Mouse (Mus musculus) embryonic facial prominence, embryonic 15.5 days (tissue): Measurements from ENCODE around the gene Prrc2b. TPM values are rescaled to one million over a fixed set of nuclear protein-coding genes. Genes with fewer than 3 reads are reported as not detected.

Experiments used
- ATAC-seq: fragments of 200-750 bp; cut with Nextera tagmentation; 2 replicates; pipeline ENCODE4 v1.8.0; 2017; ENCODE audit warnings: low read depth, moderate TSS enrichment; ENCODE audit not compliant: insufficient number of reproducible peaks, low FRiP score, low TSS enrichment
- H3K27ac ChIP-seq: fragments of 300-500 bp; sonication (generic); replicated peaks from 2 replicates; pipeline ENCODE4 v1.5.1; 2015; ENCODE audit warnings: mild to moderate bottlenecking, inconsistent platforms
- H3K27me3 ChIP-seq: fragments of 300-500 bp; sonication (generic); 2 replicates; pipeline ENCODE4 v1.6.1; 2015; ENCODE audit warnings: inconsistent platforms
- H3K36me3 ChIP-seq: fragments of 300-500 bp; sonication (generic); 2 replicates; pipeline ENCODE4 v1.6.1; 2015; ENCODE audit warnings: mild to moderate bottlenecking, inconsistent platforms
- H3K4me1 ChIP-seq: fragments of 300-500 bp; sonication (generic); 2 replicates; pipeline ENCODE4 v1.6.1; 2015; ENCODE audit warnings: inconsistent platforms
- H3K4me2 ChIP-seq: fragments of 300-500 bp; sonication (generic); replicated peaks from 2 replicates; pipeline ENCODE4 v1.6.1; 2015; ENCODE audit warnings: mild to moderate bottlenecking, inconsistent platforms
- H3K4me3 ChIP-seq: fragments of 300-500 bp; sonication (generic); replicated peaks from 2 replicates; pipeline ENCODE4 v1.5.1; 2015; ENCODE audit warnings: mild to moderate bottlenecking, inconsistent platforms
- H3K9ac ChIP-seq: fragments of 300-500 bp; sonication (generic); 2 replicates; pipeline ENCODE4 v1.6.1; 2015; ENCODE audit warnings: inconsistent platforms
- H3K9me3 ChIP-seq: fragments of 300-500 bp; sonication (generic); replicated peaks from 2 replicates; pipeline ENCODE4 v1.6.1; 2016; ENCODE audit warnings: inconsistent platforms
- WGBS: fragments of 180-500 bp; shearing (Covaris S2); methylation state at CpG from one replicate; pipeline ENCODE4 v1.1.7; 2015; 5-methylcytosine and 5-hydroxymethylcytosine counted together
- polyA plus RNA-seq: library from polyadenylated mRNA; unstranded; fragments of >200 nt; fragmentation: Nextera tagmentation; extraction: Ambion mirVana; gene quantifications from 2 replicates; pipeline ENCODE4 v1.2.1, GENCODE M21; 2015

Prrc2b gene
- polyA plus RNA-seq, 1 experiment from 2014 or later = 56.2 TPM

DNA sequence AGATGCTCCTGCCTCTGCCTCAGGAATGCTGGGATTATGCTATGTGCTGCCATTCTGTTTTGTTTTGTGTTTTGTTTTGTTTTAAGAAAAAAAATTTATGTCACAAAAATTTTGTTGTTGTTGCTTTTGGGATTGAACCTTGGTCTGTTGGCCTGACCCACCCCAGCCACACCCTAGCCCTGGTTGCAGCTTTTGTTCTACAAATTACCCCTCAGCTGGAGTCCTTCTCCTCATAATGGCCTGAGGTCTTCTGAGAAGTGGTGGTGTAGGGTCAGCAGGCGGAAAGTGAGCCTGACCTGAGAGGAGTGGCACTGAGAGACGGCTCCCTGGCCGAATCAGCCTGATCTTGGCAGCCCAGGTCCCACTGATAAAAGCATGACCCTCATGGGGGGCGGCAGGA lies 11.8 kb downstream of the Prrc2b start:
- Histone ChIP-seq H3K4me3 (no peak overlapping the region), H3K4me2 (no peak overlapping the region), H3K36me3 (peaks cover 12% of the 10 kb centered on the region), H3K9ac (no peak overlapping the region), H3K27ac (no peak overlapping the region), H3K27me3 (no peaks in the 10 kb centered on the region), H3K4me1 (peaks cover 77% of the 10 kb centered on the region), H3K9me3 (no peaks in the 10 kb centered on the region)
- 86% methylated on average over 4 of the region's 4 CpGs for WGBS
- no peak for ATAC-seq

DNA sequence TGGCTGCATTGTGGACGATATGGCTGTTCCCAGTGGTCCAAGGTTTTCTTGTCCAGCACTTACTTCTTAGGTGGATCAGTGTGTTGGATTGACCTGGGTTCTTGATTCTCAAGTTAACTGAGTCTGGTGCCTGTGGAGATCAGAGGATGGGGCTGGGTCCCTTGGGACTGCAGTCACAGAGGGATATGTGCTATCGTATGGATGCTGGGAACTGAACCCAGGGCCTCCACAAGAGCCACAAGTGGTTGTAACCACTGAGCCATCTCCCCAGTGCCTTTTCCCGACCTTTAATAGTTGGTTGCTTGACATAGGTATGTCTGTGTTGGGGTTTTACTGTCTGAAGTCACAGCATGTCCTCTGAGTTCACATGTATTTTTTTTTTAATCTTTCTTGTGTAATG lies 12.2 kb downstream of the Prrc2b start:
- Histone ChIP-seq H3K36me3 (peaks cover 12% of the 10 kb centered on the region), H3K4me3 (no peak overlapping the region), H3K4me1 (peaks cover 78% of the 10 kb centered on the region), H3K27ac (no peak overlapping the region), H3K4me2 (no peak overlapping the region), H3K9me3 (no peaks in the 10 kb centered on the region), H3K27me3 (no peaks in the 10 kb centered on the region), H3K9ac (no peak overlapping the region)
- WGBS = 77% methylated on average over 3 of the region's 3 CpGs
- ATAC-seq = no peak

DNA sequence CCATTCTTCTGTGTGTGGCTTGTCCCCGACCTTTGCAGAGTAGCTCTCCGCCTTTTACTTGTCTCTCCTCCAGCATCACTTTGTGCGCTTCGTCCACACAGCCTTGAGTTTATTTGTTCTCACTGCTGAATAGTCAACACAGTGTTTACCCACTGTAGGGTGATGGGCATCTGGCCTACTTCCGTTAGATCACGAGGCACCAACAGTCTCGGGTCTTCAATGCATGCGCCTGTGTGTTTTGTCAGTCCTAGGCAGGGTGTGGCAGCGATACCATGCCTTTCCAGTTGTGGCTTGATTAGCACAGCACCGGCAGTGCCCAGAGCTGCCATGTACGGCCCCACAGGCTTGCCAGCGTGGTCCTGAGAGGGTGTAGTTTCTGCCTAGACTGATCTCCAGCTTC lies 13.6 kb downstream of the Prrc2b start:
- H3K9me3 ChIP-seq = no peaks in the 10 kb centered on the region
- 60% methylated on average over 12 of the region's 12 CpGs for WGBS
- H3K9ac ChIP-seq = no peak overlapping the region
- no peak for ATAC-seq
- H3K27me3 ChIP-seq = no peaks in the 10 kb centered on the region
- peaks cover 81% of the 10 kb centered on the region for H3K4me1 ChIP-seq
- peak overlapping the region; percentile 36 for H3K27ac ChIP-seq
- H3K36me3 ChIP-seq = peaks cover 11% of the 10 kb centered on the region
- H3K4me2 ChIP-seq = no peak overlapping the region
- H3K4me3 ChIP-seq = no peak overlapping the region

DNA sequence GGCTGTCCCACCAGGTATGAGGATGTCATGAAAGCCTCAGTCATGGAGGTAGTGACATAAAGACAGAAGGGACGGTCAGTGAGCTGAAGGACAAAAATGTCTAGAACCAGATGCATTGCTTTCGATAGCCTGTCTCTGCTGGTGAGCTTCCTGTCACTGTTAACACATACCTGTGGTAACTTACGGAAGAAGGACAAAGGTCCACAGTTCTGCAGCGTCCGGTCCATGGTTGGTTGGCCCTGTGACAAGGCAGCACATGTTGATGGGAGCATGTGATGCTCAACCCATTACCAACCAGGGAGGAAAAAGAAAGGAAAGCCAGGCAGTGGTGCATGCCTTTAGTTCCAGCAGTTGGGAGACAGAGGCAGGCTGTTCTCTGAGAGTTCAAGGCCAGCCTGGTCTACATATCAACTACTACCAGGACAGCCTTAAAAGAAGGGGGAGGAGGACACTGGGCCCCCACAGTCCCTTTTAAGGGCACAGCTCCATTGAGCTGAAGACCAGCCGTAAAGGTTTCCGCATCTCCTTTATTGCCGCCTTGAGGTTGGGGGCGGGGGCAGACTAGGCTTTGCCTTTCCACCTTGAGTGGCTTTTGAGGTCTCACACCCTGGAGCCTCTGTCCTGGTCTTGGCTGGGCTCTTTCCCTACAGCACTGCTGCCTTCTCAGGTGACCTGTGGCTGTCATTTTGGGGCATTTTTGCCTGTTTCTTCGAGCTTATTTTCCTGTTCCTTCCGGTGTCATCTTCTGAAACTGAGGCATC lies 14.3 kb downstream of the Prrc2b start:
- H3K27ac ChIP-seq = peak overlapping the region; percentile 36; the same call in 1 of the 2 replicates

DNA sequence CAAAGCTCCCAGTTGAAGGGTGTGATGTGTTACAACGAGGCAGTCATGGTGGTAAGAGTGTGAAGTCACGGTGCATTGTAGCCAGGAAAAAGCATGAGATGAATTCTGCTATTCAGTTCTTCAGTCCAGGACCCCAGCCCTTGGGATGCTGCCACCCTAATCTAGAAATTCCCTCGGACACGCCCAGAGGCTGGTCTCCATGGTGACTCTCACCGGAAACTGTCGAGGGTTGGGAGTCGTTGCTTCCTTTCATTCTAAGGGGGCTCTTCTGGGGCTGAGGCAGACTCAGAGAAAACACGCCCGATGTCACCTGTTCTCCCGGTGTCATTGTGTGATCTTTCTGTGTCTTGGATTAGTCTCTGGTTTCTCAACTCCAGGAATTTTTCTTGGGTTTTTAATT lies 15.7 kb downstream of the Prrc2b start:
- H3K27me3 ChIP-seq = no peaks in the 10 kb centered on the region
- peak overlapping the region; percentile 47 for H3K4me2 ChIP-seq
- H3K9ac ChIP-seq = no peak overlapping the region
- peak overlapping the region; percentile 90 for H3K27ac ChIP-seq
- H3K9me3 ChIP-seq = no peaks in the 10 kb centered on the region
- no peaks in the 10 kb centered on the region for H3K36me3 ChIP-seq
- no peak overlapping the region for H3K4me3 ChIP-seq
- H3K4me1 ChIP-seq = peaks cover 80% of the 10 kb centered on the region
- no peak for ATAC-seq
- WGBS = 7% methylated on average over 10 of the region's 10 CpGs

More for the DNA sequence above, 14.3 kb downstream of the Prrc2b start:
- Histone ChIP-seq H3K4me1 (peaks cover 81% of the 10 kb centered on the region), H3K4me2 (no peak overlapping the region), H3K36me3 (peaks cover 4% of the 10 kb centered on the region; the same call in 1 of the 2 replicates), H3K27me3 (no peaks in the 10 kb centered on the region), H3K9me3 (no peaks in the 10 kb centered on the region), H3K4me3 (no peak overlapping the region), H3K9ac (no peak overlapping the region)
- WGBS = 81% methylated on average over 11 of the region's 11 CpGs
- ATAC-seq = no peak

DNA sequence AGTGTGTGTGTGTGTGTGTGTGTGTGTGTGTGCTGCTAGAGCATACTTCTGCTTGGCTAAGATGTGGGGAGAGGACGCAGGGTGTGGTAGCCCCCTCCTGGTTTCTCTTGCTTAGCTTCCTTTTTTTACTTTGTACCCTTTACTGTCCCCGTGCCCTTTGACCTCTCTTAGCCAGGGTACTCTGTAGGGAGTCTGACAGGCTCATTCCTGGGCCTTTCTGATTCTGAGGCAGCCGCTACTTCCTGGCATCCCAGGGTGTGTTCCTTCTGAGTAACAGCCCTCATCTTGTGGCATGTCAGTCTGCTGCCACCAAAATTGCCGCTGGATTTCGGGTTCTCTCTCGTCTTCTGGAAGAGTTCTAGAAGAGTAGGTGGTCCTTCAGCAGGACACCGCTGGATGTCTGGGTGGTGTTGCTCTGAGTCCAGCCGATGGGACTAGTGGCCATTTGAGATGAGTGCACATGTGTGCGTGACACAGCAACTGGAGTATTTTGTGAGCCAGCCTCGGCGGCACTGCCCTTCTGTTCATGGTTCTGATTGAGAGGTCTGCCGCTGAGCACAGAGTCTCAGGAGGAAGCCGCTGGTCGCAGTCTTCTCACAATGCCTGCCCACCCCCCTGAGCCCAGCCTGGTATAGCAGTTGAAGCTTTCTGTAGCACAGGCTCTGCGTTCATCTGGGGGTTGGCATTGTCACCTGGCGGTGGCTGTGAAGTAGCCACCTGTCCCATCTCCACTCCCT lies 16.3 kb downstream of the Prrc2b start:
- no peaks in the 10 kb centered on the region for H3K36me3 ChIP-seq
- 0 out of 2 replicates have a peak overlapping the region, but pooled peaks have one; percentile 15 for H3K9ac ChIP-seq
- H3K27me3 ChIP-seq = no peaks in the 10 kb centered on the region
- H3K4me3 ChIP-seq = peak overlapping the region; percentile 13; the same call in 1 of the 2 replicates
- peak overlapping the region; percentile 47 for H3K4me2 ChIP-seq
- peaks cover 77% of the 10 kb centered on the region for H3K4me1 ChIP-seq
- peak overlapping the region; percentile 90 for H3K27ac ChIP-seq
- 11% methylated on average over 16 of the region's 16 CpGs for WGBS
- H3K9me3 ChIP-seq = no peaks in the 10 kb centered on the region
- ATAC-seq = 0 out of 2 replicates have a peak, but pooled peaks have one; percentile 8

DNA sequence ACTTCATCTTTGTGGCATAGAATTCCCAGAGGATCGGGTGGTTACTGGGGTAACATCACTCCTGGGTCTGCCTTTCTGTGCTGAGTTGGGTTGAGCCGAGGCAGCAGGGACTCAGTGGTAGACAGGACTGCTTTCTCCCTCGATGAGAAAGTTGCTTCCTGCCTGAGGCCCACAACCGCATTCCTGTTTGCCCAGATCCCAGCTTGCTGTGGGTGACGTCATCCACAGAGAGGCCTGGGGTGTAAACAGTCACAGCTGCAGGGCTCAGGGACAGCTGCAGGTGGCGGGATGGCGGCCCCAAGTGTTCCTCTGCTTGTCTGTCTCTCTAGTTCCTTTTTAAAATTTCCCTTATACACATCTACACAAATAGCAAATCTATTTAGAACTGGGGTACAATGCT lies 16.9 kb downstream of the Prrc2b start:
- peak overlapping the region; percentile 13; the same call in 1 of the 2 replicates for H3K4me3 ChIP-seq
- peak; percentile 86 for ATAC-seq
- peaks cover 74% of the 10 kb centered on the region for H3K4me1 ChIP-seq
- WGBS = 6% methylated on average over 7 of the region's 7 CpGs
- H3K4me2 ChIP-seq = peak overlapping the region; percentile 47
- no peaks in the 10 kb centered on the region for H3K27me3 ChIP-seq
- H3K27ac ChIP-seq = peak overlapping the region; percentile 90
- H3K9me3 ChIP-seq = no peaks in the 10 kb centered on the region
- 0 out of 2 replicates have a peak overlapping the region, but pooled peaks have one; percentile 15 for H3K9ac ChIP-seq
- H3K36me3 ChIP-seq = no peaks in the 10 kb centered on the region

DNA sequence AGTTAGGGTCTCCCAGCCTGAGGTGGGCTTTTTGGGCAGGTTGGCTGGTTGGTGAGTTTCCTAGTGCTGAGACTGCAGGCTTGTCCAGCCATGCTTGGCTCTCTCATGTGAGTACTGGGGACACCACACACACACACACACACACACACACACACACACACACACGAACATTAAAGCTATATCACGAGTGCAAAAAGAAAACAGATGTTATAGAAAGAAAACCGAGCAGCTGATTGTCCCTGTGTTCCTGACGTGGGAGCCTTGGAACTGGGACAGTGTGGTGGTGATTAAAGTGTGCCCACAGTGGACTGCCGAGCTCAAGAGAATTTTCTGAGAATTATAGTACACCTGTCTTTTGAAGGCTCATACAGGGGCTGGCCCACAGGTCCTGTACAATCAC lies 18.4 kb downstream of the Prrc2b start:
- 13% methylated on average over 5 of the region's 5 CpGs for whole genome bisulfite sequencing
- no peak for ATAC-seq
- peaks cover 73% of the 10 kb centered on the region for H3K4me1 ChIP-seq
- H3K9me3 ChIP-seq = no peaks in the 10 kb centered on the region
- peak overlapping the region; percentile 35 for H3K27ac ChIP-seq
- H3K27me3 ChIP-seq = no peaks in the 10 kb centered on the region
- no peak overlapping the region for H3K4me3 ChIP-seq
- H3K36me3 ChIP-seq = no peaks in the 10 kb centered on the region
- no peak overlapping the region for H3K4me2 ChIP-seq
- no peak overlapping the region for H3K9ac ChIP-seq

DNA sequence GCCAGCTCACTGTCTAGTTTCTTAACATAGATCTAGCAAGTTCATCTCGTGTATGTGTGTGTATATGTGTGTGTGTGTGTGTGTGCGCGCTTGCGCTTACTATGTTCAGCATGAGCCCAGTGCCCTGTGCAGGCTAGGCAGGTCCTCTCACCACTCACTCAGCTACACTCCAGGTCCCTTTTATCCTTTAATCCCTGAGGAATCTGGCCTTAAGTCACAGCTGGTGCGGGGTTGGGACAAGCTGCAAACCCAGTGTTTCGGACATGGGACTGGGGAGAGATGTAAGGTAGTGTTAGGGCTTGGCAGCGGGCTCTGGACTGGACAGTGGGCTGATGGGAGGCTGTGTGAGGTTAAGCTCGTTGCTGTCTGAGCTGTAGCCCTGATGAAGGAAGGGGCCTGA lies 19.1 kb downstream of the Prrc2b start:
- Histone ChIP-seq H3K9me3 (no peaks in the 10 kb centered on the region), H3K4me3 (no peak overlapping the region), H3K9ac (no peak overlapping the region), H3K27ac (peak overlapping the region; percentile 35), H3K36me3 (no peaks in the 10 kb centered on the region), H3K4me2 (no peak overlapping the region), H3K27me3 (no peaks in the 10 kb centered on the region), H3K4me1 (peaks cover 74% of the 10 kb centered on the region)
- 58% methylated on average over 8 of the region's 8 CpGs for WGBS
- ATAC-seq = no peak

DNA sequence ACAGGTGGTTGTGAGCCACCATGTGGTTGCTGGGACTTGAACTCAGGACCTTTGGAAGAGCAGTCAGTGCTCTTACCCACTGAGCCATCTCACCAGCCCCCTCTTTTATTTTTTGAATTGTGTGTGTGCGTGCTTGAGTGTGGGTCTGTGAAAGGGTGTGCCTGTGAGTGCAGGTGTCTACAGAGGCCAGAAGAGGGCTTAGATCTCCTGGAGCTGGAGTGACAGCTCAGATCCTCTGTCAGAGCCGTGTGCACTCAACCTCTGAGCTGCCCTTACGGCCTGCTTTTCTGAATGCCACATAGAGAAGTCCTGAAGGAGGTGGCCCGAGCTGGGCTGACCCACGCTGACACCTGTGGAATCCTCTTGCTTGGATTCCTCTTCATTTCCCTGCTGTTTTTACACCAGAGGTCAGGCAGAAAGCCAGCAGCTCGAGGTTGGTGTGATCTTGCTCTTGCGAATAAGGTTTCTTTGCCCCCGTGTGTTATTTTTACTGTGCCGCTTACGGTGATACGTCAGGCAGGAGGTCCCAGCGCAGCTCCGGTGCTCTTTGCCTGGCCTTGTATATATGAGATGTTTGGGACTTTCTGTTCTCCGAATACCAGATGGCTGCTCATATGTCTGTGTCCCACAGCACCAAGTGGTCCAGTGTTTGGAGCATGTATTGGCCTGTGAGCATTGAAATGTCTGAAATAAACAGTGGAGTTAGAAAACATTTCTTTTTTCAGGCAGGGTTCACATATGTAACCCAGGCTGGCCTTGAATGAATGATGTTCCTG lies 21.0 kb downstream of the Prrc2b start:
- no peaks in the 10 kb centered on the region for H3K27me3 ChIP-seq
- peaks cover 75% of the 10 kb centered on the region for H3K4me1 ChIP-seq
- H3K4me2 ChIP-seq = no peak overlapping the region
- WGBS = 74% methylated on average over 14 of the region's 14 CpGs
- no peak overlapping the region for H3K9ac ChIP-seq
- no peaks in the 10 kb centered on the region for H3K36me3 ChIP-seq
- H3K9me3 ChIP-seq = no peaks in the 10 kb centered on the region
- no peak for ATAC-seq
- H3K4me3 ChIP-seq = no peak overlapping the region
- 0 out of 2 replicates have a peak overlapping the region, but pooled peaks have one; percentile 4 for H3K27ac ChIP-seq
